Mouse (Mus musculus): ENCODE measurements around the gene Nav1. TPM values are rescaled to one million over a fixed set of nuclear protein-coding genes. Genes with fewer than 3 reads are reported as not detected.

The Nav1 gene
- polyA plus RNA-seq, 1 experiment, result 16.3 TPM

DNA sequence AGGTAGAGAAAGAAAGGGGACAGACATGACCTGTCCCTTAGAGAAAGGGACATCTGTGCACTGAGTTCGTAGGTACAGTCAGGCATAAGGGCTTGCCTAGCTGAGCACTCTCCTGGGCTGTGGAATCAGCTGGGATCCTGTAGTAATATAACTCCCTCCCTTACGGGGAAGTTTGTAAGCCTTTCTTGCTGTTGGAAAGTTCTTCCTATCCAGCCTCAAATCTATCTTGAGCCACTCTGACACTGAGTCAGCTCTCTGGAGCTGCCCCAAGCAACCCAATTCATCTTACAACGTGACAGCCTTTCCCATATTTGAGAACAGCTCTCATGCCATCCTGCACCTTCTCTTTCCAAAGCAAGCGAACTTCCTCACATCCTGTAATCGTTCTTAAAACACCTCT, 1.6 kb downstream of the Nav1 start:
- Histone ChIP-seq H3K4me1 (ENCODE audit: control insufficient read depth, insufficient read depth, insufficient read length) (no peaks in the 10 kb centered on the region), H3K4me3 (ENCODE audit: extremely low read depth, insufficient read depth, insufficient read length) (no peak overlapping the region), H3K27me3 (ENCODE audit: control insufficient read depth, insufficient read depth, low read length) (no peaks in the 10 kb centered on the region), H3K36me3 (ENCODE audit: control insufficient read depth, insufficient read depth, low read length) (no peaks in the 10 kb centered on the region), H3K27ac (ENCODE audit: insufficient read depth, low read length) (no peak overlapping the region)
- TF ChIP-seq POLR2A (IDR thresholded peaks at IDR 0.05; ENCODE audit: low read depth, low read length) (no peak), CTCF (IDR thresholded peaks at IDR 0.05; ENCODE audit: extremely low read depth, insufficient read depth, insufficient read length, insufficient replicate concordance) (no peak)
- no peak for DNase-seq (ENCODE audit: low read depth in 1 of 2, low spot score in 2 of 2)
- 89% methylated on average over 5 of the region's 5 CpGs for WGBS

DNA sequence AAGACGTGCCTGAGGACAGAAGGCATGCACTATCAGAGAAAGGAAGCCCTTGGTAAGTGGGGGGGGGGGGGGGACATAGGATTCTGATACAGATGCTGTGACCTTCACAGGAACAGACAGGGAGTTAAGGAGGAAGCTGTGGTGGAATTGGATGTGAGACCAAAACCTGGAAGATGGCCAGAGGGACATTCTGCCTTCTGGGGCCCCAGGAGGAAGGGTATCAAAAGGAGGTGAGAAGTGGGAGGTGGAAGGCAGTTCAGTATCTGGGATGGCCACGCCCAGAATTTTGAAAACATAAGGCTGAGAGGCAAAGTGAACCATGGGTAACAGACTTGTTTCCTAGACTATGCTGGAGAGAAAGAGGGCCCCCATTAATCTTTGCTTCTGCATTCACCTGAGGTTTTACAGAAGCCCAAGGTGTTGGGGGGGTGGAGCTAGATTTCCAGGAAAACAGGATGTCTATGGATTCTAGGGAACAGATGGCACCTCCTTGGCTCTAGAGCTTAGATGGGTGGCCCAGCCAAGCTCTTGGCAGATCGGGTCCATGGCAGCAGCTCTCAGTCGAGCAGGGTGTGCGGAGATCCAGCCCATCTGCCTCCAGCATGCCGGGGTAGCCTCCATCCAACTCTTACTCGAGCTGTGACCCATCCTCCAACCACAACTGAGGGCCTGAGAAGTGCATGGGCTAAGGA, 2.6 kb downstream of the Nav1 start:
- WGBS, result 79% methylated on average over 7 of the region's 7 CpGs
- TF ChIP-seq CTCF (IDR thresholded peaks at IDR 0.05; ENCODE audit: extremely low read depth, insufficient read depth, insufficient read length, insufficient replicate concordance) (no peak), POLR2A (IDR thresholded peaks at IDR 0.05; ENCODE audit: low read depth, low read length) (no peak)

DNA sequence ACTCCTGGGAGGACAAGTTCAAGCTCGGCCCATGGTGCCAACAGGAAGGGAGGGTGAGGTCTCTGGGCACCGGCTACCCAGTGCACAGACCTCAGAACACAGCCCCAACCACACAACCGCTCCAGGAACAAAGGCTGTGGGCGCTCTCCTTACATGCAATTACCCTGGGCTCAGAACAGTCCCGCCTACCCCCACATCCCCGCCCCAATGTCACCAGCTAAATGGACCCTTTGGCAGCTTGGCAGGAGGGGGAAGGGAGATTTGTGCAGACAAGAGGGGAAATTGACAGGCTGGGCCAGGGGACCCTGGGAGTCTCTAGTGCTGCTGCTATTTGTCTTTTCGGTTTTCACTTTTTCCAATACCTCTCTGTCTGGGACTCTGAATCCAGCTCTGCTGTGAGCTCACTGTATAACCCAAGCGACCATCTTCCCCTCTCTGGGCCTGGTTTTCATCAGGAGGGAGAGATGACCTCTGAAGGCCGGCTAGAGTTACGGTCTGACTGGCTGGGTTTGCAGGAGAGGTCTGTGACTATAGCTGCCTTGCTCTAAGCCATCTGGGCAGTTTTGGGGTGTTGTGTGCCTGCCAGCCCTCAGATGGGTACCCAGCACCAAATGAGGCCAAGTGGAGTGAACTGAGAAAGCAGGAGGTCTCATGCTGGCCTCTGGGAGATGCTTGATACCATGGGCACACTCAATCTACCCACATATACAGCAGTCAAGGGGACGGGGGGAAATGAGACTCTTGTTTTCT, 3.8 kb downstream of the Nav1 start:
- DNase-seq (ENCODE audit: low read depth in 1 of 2, low spot score in 2 of 2), result no peak
- H3K4me1 ChIP-seq (ENCODE audit: control insufficient read depth, insufficient read depth, insufficient read length), result no peaks in the 10 kb centered on the region

More for the DNA sequence above, 2.6 kb downstream of the Nav1 start:
- no peaks in the 10 kb centered on the region for H3K27me3 ChIP-seq (ENCODE audit: control insufficient read depth, insufficient read depth, low read length)
- no peak overlapping the region for H3K4me3 ChIP-seq (ENCODE audit: extremely low read depth, insufficient read depth, insufficient read length)
- H3K27ac ChIP-seq (ENCODE audit: insufficient read depth, low read length), result no peak overlapping the region
- no peaks in the 10 kb centered on the region for H3K36me3 ChIP-seq (ENCODE audit: control insufficient read depth, insufficient read depth, low read length)
- H3K4me1 ChIP-seq (ENCODE audit: control insufficient read depth, insufficient read depth, insufficient read length), result no peaks in the 10 kb centered on the region
- no peak for DNase-seq (ENCODE audit: low read depth in 1 of 2, low spot score in 2 of 2)

DNA sequence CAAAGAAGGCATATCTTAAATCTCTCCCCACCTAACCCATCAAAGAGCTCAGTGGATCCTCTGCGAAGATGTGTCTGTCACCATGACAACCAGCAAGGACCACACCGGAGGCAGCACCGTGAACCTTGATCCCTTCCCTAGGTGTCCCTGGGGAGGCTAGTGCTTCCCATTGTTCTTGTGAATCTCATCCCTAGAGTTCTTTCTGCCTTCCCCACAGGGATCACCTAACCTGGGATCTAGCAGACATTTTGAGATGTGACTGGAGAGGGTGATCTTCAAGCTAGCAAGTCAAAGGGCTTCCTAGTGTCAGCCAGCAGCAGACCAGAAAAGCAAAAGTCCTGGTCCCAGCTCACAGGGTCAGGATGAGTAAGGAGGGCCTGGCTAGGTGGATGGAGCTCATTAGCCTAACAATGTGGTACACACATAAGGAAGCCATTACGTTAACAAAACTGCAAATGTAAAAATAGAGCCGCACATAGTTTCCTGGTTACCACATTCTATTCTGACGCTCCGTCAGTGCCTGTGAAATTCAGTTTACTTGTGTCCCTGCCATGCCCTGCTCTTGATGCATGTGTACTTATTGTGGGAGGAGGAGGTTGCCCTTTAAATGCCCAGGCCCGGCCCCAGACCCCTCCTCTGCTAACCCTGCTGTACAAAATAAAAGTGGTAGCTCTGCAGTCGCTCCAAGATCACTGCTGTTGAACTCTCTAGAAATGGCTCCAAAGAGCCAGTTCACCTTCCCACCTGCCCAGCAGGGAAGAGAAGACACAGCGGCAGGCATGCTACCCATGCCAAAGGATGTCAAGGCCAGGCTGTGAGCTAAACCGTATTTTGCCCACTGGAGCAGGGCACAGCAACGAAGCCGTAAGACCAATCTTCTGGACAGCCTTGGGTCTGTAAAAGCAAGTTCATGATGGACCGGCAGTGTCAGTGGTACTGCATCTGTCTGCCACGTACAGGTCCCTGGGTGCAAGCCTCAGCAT, 6.8 kb downstream of the Nav1 start:
- Histone ChIP-seq H3K36me3 (ENCODE audit: control insufficient read depth, insufficient read depth, low read length) (no peaks in the 10 kb centered on the region), H3K27me3 (ENCODE audit: control insufficient read depth, insufficient read depth, low read length) (no peaks in the 10 kb centered on the region), H3K4me3 (ENCODE audit: extremely low read depth, insufficient read depth, insufficient read length) (no peak overlapping the region), H3K4me1 (ENCODE audit: control insufficient read depth, insufficient read depth, insufficient read length) (no peaks in the 10 kb centered on the region), H3K27ac (ENCODE audit: insufficient read depth, low read length) (no peak overlapping the region)
- DNase-seq (ENCODE audit: low read depth in 1 of 2, low spot score in 2 of 2), result no peak
- WGBS, result 90% methylated on average over 15 of the region's 15 CpGs
- TF ChIP-seq POLR2A (IDR thresholded peaks at IDR 0.05; ENCODE audit: low read depth, low read length) (no peak), CTCF (IDR thresholded peaks at IDR 0.05; ENCODE audit: extremely low read depth, insufficient read depth, insufficient read length, insufficient replicate concordance) (no peak)

More for the DNA sequence above, 3.8 kb downstream of the Nav1 start:
- Histone ChIP-seq H3K27ac (ENCODE audit: insufficient read depth, low read length) (no peak overlapping the region), H3K4me3 (ENCODE audit: extremely low read depth, insufficient read depth, insufficient read length) (no peak overlapping the region), H3K36me3 (ENCODE audit: control insufficient read depth, insufficient read depth, low read length) (no peaks in the 10 kb centered on the region), H3K27me3 (ENCODE audit: control insufficient read depth, insufficient read depth, low read length) (no peaks in the 10 kb centered on the region)
- no peak for TF ChIP-seq CTCF (IDR thresholded peaks at IDR 0.05; ENCODE audit: extremely low read depth, insufficient read depth, insufficient read length, insufficient replicate concordance)
- no peak for TF ChIP-seq POLR2A (IDR thresholded peaks at IDR 0.05; ENCODE audit: low read depth, low read length)
- WGBS, result 73% methylated on average over 11 of the region's 11 CpGs

DNA sequence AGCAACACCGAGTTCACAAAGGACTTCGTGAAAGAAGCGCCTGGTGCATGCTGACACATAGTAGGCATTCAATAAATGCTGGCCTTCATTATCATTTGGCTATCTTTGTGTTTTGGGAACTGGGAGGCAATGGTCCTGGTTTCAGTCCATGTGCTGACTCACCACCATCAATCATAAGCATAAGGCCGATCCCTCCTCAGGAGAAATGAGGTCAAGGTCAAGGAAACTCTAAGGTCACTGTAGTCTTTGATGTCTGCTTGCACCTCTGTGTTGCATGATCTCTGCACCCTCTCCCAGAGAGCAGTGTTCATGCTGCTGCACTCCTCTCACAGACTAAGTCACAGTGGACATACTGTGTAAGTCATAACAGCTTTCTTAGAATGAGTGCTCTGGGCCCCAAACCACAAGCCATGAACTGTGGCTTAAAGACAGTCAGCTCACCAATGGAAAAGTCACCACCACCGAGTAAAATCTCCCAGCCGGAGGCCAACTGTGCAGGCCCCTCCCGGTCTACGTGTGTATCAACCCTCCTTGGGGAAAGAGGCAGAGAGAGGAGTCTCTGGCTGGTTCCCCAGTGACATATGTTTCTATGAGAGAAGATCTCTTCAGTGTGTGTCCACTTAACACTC, 8.7 kb downstream of the Nav1 start:
- Histone ChIP-seq H3K4me3 (ENCODE audit: extremely low read depth, insufficient read depth, insufficient read length) (no peak overlapping the region), H3K36me3 (ENCODE audit: control insufficient read depth, insufficient read depth, low read length) (no peaks in the 10 kb centered on the region), H3K27me3 (ENCODE audit: control insufficient read depth, insufficient read depth, low read length) (no peaks in the 10 kb centered on the region), H3K4me1 (ENCODE audit: control insufficient read depth, insufficient read depth, insufficient read length) (no peaks in the 10 kb centered on the region), H3K27ac (ENCODE audit: insufficient read depth, low read length) (no peak overlapping the region)
- WGBS, result 76% methylated on average over 8 of the region's 8 CpGs
- no peak for TF ChIP-seq CTCF (IDR thresholded peaks at IDR 0.05; ENCODE audit: extremely low read depth, insufficient read depth, insufficient read length, insufficient replicate concordance)
- no peak for TF ChIP-seq POLR2A (IDR thresholded peaks at IDR 0.05; ENCODE audit: low read depth, low read length)
- no peak for DNase-seq (ENCODE audit: low read depth in 1 of 2, low spot score in 2 of 2)

DNA sequence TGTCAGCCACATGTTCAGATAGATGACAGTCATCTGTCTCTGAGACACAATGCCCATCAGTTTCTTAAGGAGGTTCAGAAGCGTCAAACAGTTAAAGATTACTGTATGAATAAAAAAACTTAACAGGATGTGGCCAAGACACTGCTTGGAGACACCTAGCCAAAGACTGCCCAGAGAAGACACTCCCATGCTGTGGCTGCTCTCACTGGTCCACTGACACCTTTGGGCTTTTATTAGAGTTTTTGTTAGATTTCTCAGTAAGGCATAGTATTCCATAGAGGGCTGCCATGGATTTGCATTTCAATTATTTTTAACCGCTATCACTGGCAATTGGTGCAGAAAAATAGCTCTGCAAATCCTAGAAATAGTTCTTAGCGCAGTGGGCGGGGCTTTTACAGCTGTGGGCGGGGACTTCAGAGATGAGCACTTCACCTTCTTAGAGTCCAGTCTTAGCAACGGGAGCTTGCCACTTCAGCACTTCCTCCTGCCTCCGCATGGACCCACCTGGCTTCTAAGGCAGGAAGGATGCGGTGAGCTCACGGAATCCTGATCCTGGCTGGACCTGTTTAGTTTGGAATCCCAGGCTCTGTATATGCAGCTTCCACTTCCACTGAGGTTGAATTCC, 12.7 kb downstream of the Nav1 start:
- Histone ChIP-seq H3K4me1 (ENCODE audit: control insufficient read depth, insufficient read depth, insufficient read length) (no peaks in the 10 kb centered on the region), H3K27ac (ENCODE audit: insufficient read depth, low read length) (no peak overlapping the region), H3K27me3 (ENCODE audit: control insufficient read depth, insufficient read depth, low read length) (no peaks in the 10 kb centered on the region), H3K4me3 (ENCODE audit: extremely low read depth, insufficient read depth, insufficient read length) (no peak overlapping the region), H3K36me3 (ENCODE audit: control insufficient read depth, insufficient read depth, low read length) (no peaks in the 10 kb centered on the region)
- 87% methylated on average over 9 of the region's 9 CpGs for WGBS
- no peak for DNase-seq (ENCODE audit: low read depth in 1 of 2, low spot score in 2 of 2)
- no peak for TF ChIP-seq POLR2A (IDR thresholded peaks at IDR 0.05; ENCODE audit: low read depth, low read length)
- TF ChIP-seq CTCF (IDR thresholded peaks at IDR 0.05; ENCODE audit: extremely low read depth, insufficient read depth, insufficient read length, insufficient replicate concordance), result no peak
